Mouse (Mus musculus): ENCODE results near the gene Slc41a2. TPM values are rescaled to one million over a fixed set of nuclear protein-coding genes. Genes with fewer than 3 reads are reported as not detected.
A peak's percentile ranks its signal among the peaks of the same experiment; 100 is the strongest.
"Not testable (repeated sequence)": the region's sequence is repeated elsewhere in the genome, so short reads cannot be mapped to it uniquely, and the experiment has no call there.

Gene Slc41a2
- polyA plus RNA-seq, 1 experiment from 2014 or later, result not detected

DNA sequence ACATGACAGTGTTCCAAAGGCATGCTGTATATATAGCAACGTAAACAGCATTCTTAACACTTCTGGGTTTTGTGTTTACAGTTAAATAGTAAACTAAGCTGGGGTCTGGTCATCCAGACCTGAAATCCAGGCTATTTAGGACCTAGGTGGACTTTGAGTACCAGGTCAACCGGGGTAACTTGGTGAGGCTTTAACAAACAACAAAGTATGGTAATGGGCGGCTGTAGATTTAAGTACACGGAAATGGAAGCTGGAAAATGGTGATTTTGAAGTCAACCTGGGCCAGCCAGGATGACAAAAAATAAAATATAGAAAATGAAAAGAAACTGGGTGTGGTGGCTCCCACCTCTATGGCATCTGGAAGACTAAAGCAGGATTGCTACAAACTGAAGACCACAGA lies 21.8 kb upstream of the Slc41a2 start:
- H3K9me3 ChIP-seq (replicated peaks; ENCODE audit: control insufficient read depth, low read length), result no peaks in the 10 kb centered on the region
- peak overlapping the region; percentile 37; the same call in 1 of the 2 replicates for H3K9ac ChIP-seq (ENCODE audit: low read depth, low read length)
- peak overlapping the region; percentile 95 for H3K4me2 ChIP-seq (ENCODE audit: low read depth, low read length)
- peak overlapping the region; percentile 66 for H3K27ac ChIP-seq (ENCODE audit: low read length)
- H3K27me3 ChIP-seq (ENCODE audit: control insufficient read depth, insufficient read depth, low read depth, low read length), result no peaks in the 10 kb centered on the region
- H3K4me3 ChIP-seq (ENCODE audit: low read depth, low read length), result peak overlapping the region; percentile 90
- peaks cover 5% of the 10 kb centered on the region for H3K36me3 ChIP-seq (ENCODE audit: control insufficient read depth, insufficient read depth)
- no peak for ATAC-seq (ENCODE audit: low read depth)
- H3K4me1 ChIP-seq (ENCODE audit: control insufficient read depth, low read depth, low read length), result peaks cover 24% of the 10 kb centered on the region
- 68% methylated on average over 4 of the region's 4 CpGs for WGBS (ENCODE audit: insufficient replicate concordance)

DNA sequence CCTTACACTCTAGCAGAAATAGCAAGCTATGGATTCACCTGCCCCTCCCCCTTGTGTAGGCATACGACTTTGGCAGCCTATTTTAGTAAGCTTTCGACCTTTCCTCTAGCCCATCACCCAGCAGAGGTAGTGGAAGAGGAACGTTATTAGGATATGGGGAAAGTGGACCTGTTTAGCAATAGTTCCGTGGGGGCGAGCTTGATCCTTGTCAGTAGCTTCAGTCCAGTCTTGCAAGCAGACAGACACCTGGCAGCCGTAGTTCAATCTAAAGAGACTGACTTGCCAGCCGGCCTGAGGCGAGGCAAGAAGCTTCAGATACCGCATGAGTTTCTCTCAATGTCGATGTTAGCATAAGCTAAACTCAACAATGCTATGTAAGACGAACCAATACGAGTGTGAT lies 18.7 kb upstream of the Slc41a2 start:
- Histone ChIP-seq H3K4me3 (ENCODE audit: low read depth, low read length) (no peak overlapping the region), H3K27me3 (ENCODE audit: control insufficient read depth, insufficient read depth, low read depth, low read length) (no peaks in the 10 kb centered on the region), H3K4me2 (ENCODE audit: low read depth, low read length) (no peak overlapping the region), H3K27ac (ENCODE audit: low read length) (no peak overlapping the region), H3K4me1 (ENCODE audit: control insufficient read depth, low read depth, low read length) (peaks cover 20% of the 10 kb centered on the region), H3K36me3 (ENCODE audit: control insufficient read depth, insufficient read depth) (no peaks in the 10 kb centered on the region), H3K9ac (ENCODE audit: low read depth, low read length) (no peak overlapping the region), H3K9me3 (replicated peaks; ENCODE audit: control insufficient read depth, low read length) (no peaks in the 10 kb centered on the region)
- no peak for ATAC-seq (ENCODE audit: low read depth)
- WGBS (ENCODE audit: insufficient replicate concordance), result 67% methylated on average over 12 of the region's 12 CpGs

DNA sequence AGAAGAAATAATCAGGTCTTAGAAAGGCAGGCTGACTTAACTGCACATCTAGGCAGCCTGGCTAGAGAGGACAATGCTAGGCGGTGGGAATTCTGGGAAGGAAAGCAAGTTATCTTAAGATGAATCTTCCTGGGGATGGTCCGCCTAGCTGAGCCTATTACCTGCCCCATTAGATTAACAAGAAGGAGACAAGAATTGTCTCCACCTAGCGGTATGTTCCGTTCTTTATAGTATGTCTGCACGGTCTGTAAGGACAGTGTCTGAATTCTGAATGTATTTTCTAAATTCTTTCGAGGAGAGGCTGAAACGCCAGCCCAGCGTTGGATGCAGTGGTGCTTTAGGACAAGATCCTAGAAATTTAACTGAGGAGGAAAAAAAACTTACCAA lies 16.6 kb upstream of the Slc41a2 start:
- no peak overlapping the region for H3K27ac ChIP-seq (ENCODE audit: low read length)

DNA sequence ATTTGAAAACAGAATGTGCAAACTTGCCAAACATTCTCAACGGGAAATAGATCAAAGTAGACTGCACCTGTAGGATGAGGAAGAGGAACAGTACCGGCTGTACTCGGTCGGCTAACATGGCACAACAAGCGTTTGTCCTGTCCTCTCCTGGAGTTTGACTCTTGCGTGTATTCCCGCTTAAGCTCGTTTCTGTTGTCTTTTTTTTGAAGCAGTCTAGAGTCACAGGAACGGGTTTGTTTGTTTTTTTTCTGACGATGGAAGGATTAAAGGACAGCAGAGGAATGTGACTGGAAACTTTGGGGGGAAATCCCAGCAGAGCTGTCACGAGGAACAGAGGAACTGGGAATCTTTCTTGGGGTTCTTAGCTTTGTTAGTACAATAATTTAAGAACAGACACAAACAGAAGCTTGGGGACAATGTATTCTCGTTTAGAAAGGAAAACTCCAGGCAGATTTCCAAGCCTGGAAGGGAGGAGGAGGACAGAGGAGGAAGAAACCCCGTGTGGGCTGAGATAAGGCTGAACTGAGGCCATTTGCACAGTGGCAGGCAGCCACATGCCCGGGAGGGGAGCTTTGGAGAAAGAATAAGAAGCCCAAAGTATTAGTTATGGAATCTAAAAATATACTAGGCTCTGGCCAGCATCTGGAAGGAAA lies 16.1 kb upstream of the Slc41a2 start:
- H3K27ac ChIP-seq (ENCODE audit: low read length), result no peak overlapping the region
- peak; percentile 27; the same call in 1 of the 2 replicates for ATAC-seq (ENCODE audit: low read depth)

More for the DNA sequence above, 16.6 kb upstream of the Slc41a2 start:
- Histone ChIP-seq H3K9ac (ENCODE audit: low read depth, low read length) (no peak overlapping the region), H3K36me3 (ENCODE audit: control insufficient read depth, insufficient read depth) (no peaks in the 10 kb centered on the region), H3K4me3 (ENCODE audit: low read depth, low read length) (no peak overlapping the region), H3K9me3 (replicated peaks; ENCODE audit: control insufficient read depth, low read length) (no peaks in the 10 kb centered on the region), H3K4me2 (ENCODE audit: low read depth, low read length) (peak overlapping the region; percentile 2; the same call in 1 of the 2 replicates), H3K4me1 (ENCODE audit: control insufficient read depth, low read depth, low read length) (peaks cover 6% of the 10 kb centered on the region), H3K27me3 (ENCODE audit: control insufficient read depth, insufficient read depth, low read depth, low read length) (no peaks in the 10 kb centered on the region)
- no peak for ATAC-seq (ENCODE audit: low read depth)
- 54% methylated on average over 8 of the region's 8 CpGs for WGBS (ENCODE audit: insufficient replicate concordance)

DNA sequence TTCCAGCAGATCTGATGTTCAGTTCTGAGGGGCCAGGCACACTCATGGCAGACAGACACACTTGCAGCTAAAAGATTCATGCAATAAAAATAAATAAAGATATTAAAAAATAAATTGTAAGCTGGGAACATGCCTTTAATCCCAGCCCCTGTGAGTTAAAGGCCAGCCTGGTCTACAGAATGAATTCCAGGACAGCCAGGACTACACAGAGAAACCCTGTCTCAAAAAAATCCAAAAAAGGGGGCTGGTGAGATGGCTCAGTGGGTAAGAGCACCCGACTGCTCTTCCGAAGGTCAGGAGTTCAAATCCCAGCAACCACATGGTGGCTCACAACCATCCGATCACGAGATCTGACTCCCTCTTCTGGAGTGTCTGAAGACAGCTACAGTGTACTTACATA lies 14.1 kb upstream of the Slc41a2 start:
- not testable (repeated sequence) for H3K9ac ChIP-seq (ENCODE audit: low read depth, low read length); ATAC-seq (ENCODE audit: low read depth); H3K27ac ChIP-seq (ENCODE audit: low read length); H3K4me3 ChIP-seq (ENCODE audit: low read depth, low read length); H3K4me1 ChIP-seq (ENCODE audit: control insufficient read depth, low read depth, low read length); H3K4me2 ChIP-seq (ENCODE audit: low read depth, low read length); H3K36me3 ChIP-seq (ENCODE audit: control insufficient read depth, insufficient read depth); H3K27me3 ChIP-seq (ENCODE audit: control insufficient read depth, insufficient read depth, low read depth, low read length); H3K9me3 ChIP-seq (replicated peaks; ENCODE audit: control insufficient read depth, low read length)
- 79% methylated on average over 4 of the region's 4 CpGs for WGBS (ENCODE audit: insufficient replicate concordance)

More for the DNA sequence above, 16.1 kb upstream of the Slc41a2 start:
- no peak overlapping the region for H3K4me3 ChIP-seq (ENCODE audit: low read depth, low read length)
- 29% methylated on average over 14 of the region's 14 CpGs for WGBS (ENCODE audit: insufficient replicate concordance)
- no peaks in the 10 kb centered on the region for H3K36me3 ChIP-seq (ENCODE audit: control insufficient read depth, insufficient read depth)
- peaks cover 2% of the 10 kb centered on the region; the same call in 1 of the 2 replicates for H3K4me1 ChIP-seq (ENCODE audit: control insufficient read depth, low read depth, low read length)
- H3K9me3 ChIP-seq (replicated peaks; ENCODE audit: control insufficient read depth, low read length), result no peaks in the 10 kb centered on the region
- no peaks in the 10 kb centered on the region for H3K27me3 ChIP-seq (ENCODE audit: control insufficient read depth, insufficient read depth, low read depth, low read length)
- peak overlapping the region; percentile 2; the same call in 1 of the 2 replicates for H3K4me2 ChIP-seq (ENCODE audit: low read depth, low read length)
- H3K9ac ChIP-seq (ENCODE audit: low read depth, low read length), result no peak overlapping the region

DNA sequence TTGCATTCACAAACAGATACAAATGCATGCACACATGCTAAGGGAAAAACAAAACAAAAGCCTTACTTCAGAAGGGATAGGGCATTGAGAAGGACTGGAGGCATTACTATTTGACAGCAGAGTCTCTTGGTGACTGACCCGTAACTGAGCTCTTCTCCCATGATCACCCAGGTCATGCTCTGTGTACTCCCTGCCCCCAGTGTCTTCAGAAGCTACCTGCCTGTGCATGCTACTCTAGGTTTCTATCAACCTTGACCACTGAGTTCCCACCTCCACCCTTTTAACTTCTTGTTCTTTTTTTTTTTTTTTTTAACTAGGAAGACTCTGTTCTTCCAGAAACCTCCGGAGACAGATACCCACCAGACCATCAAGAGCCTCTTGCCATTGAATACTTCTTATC lies 13.0 kb upstream of the Slc41a2 start:
- H3K4me2 ChIP-seq (ENCODE audit: low read depth, low read length), result no peak overlapping the region
- WGBS (ENCODE audit: insufficient replicate concordance), result 53% methylated on average over 2 of the region's 2 CpGs

DNA sequence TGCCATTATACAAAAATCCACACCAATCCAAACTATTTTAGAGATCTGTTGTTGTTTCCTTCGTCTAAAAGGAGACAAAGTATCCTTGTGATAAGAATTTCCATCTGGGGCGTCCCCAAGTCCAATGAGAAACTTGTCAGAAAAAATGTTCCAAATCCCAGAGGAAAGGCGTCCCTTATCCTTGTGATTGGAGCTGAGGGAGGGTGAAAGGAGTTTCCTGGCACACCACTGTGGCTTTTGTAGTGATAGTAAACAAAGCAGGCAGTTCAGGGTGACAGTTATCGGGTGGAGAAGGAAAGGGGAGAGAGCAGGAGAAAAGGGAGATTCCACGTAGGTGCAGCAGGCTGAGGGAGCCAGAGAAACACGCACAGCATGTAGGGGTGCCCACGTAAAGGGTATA lies 9.8 kb upstream of the Slc41a2 start:
- WGBS (ENCODE audit: insufficient replicate concordance), result 34% methylated on average over 7 of the region's 7 CpGs
- Histone ChIP-seq H3K4me3 (ENCODE audit: low read depth, low read length) (no peak overlapping the region), H3K9ac (ENCODE audit: low read depth, low read length) (no peak overlapping the region), H3K9me3 (replicated peaks; ENCODE audit: control insufficient read depth, low read length) (no peaks in the 10 kb centered on the region), H3K27ac (ENCODE audit: low read length) (no peak overlapping the region), H3K36me3 (ENCODE audit: control insufficient read depth, insufficient read depth) (no peaks in the 10 kb centered on the region), H3K27me3 (ENCODE audit: control insufficient read depth, insufficient read depth, low read depth, low read length) (no peaks in the 10 kb centered on the region), H3K4me2 (ENCODE audit: low read depth, low read length) (no peak overlapping the region), H3K4me1 (ENCODE audit: control insufficient read depth, low read depth, low read length) (no peaks in the 10 kb centered on the region)
- ATAC-seq (ENCODE audit: low read depth), result no peak

More for the DNA sequence above, 13.0 kb upstream of the Slc41a2 start:
- H3K9ac ChIP-seq (ENCODE audit: low read depth, low read length), result no peak overlapping the region
- no peaks in the 10 kb centered on the region; the same call in 1 of the 2 replicates for H3K4me1 ChIP-seq (ENCODE audit: control insufficient read depth, low read depth, low read length)
- no peak overlapping the region for H3K4me3 ChIP-seq (ENCODE audit: low read depth, low read length)
- H3K27ac ChIP-seq (ENCODE audit: low read length), result no peak overlapping the region
- H3K36me3 ChIP-seq (ENCODE audit: control insufficient read depth, insufficient read depth), result no peaks in the 10 kb centered on the region
- H3K9me3 ChIP-seq (replicated peaks; ENCODE audit: control insufficient read depth, low read length), result no peaks in the 10 kb centered on the region
- H3K27me3 ChIP-seq (ENCODE audit: control insufficient read depth, insufficient read depth, low read depth, low read length), result no peaks in the 10 kb centered on the region
- ATAC-seq (ENCODE audit: low read depth), result no peak

DNA sequence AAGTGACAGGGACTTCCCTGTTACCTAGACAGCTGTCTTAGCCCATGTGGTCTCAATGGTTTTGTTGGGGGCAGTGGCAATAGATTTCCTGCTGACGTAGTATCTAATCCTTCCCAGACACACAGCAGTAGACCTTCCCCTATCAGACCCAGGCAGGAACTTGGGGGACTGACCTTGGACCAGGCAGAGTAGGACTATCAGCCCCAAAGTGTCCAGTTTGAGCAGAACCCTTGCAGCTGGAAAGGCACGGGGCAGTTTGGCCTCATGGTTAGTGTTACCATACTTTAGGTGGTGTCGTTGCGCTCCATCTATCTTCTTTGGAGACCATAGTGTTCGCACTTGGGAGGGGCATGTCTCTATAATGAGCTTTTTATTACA lies 8.7 kb upstream of the Slc41a2 start:
- Histone ChIP-seq H3K9me3 (replicated peaks; ENCODE audit: control insufficient read depth, low read length) (no peaks in the 10 kb centered on the region), H3K27ac (ENCODE audit: low read length) (no peak overlapping the region), H3K4me2 (ENCODE audit: low read depth, low read length) (no peak overlapping the region), H3K9ac (ENCODE audit: low read depth, low read length) (no peak overlapping the region), H3K4me1 (ENCODE audit: control insufficient read depth, low read depth, low read length) (no peaks in the 10 kb centered on the region), H3K36me3 (ENCODE audit: control insufficient read depth, insufficient read depth) (no peaks in the 10 kb centered on the region), H3K4me3 (ENCODE audit: low read depth, low read length) (no peak overlapping the region), H3K27me3 (ENCODE audit: control insufficient read depth, insufficient read depth, low read depth, low read length) (no peaks in the 10 kb centered on the region)
- 57% methylated on average over 5 of the region's 5 CpGs for WGBS (ENCODE audit: insufficient replicate concordance)
- no peak for ATAC-seq (ENCODE audit: low read depth)

DNA sequence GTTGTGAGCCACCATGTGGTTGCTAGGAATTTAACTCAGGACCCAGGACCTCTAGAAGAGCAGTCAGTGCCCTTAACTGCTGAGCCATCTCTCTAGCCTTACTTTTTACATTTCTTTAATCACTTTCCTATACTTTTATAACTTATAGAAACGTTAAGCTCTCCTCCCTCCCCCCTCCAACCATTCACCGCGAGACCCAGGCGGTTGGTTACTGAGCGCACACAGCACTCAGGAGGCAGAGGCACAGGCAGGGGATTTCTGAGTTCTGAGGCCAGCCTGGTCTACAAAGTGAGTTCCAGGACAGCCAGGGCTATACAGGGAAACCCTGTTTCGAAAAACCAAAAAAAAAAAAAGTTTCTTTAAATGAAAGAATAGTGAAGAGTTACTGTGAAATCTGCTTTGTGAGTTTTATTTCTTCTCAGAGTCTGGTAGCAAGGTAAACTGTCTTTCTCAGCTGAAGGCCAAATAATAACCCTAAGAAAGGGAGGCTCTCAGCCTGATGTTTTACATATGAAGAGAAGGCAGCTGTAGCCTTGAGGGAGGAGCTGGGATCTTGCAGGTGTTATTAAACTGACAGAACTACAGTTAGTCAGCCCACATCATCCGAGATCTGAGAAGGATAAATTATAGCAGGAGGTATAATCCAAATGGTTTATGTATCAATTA lies 8.1 kb upstream of the Slc41a2 start:
- Histone ChIP-seq H3K4me2 (ENCODE audit: low read depth, low read length) (no peak overlapping the region), H3K36me3 (ENCODE audit: control insufficient read depth, insufficient read depth) (no peaks in the 10 kb centered on the region), H3K9me3 (replicated peaks; ENCODE audit: control insufficient read depth, low read length) (no peaks in the 10 kb centered on the region), H3K4me1 (ENCODE audit: control insufficient read depth, low read depth, low read length) (no peaks in the 10 kb centered on the region), H3K9ac (ENCODE audit: low read depth, low read length) (no peak overlapping the region), H3K27me3 (ENCODE audit: control insufficient read depth, insufficient read depth, low read depth, low read length) (no peaks in the 10 kb centered on the region), H3K4me3 (ENCODE audit: low read depth, low read length) (no peak overlapping the region), H3K27ac (ENCODE audit: low read length) (no peak overlapping the region)
- WGBS (ENCODE audit: insufficient replicate concordance), result 52% methylated on average over 7 of the region's 7 CpGs
- ATAC-seq (ENCODE audit: low read depth), result no peak

Data from liver, embryonic 16.5 days (tissue).